24 mouse cellular contexts compared by ENCODE assay signal in the genomic region with DNA sequence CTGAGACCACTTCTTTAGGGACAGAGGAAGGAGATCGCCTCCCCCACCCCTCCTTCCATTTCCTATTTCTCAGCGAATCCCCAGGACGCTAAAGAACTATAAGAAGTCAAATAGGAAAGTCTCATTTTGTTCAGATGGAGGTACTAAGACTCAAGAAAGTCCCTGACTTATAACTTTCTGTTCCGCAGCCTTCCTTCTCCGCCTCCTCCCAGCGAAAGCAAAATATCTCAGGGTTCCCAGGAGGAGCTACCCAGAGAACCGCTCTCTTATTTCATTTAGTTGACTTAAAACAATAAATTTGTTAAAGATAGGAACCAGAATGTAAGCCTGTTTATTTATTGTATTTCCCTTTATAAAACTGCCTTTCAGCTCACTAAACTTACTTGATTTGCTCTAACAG. TPM values are rescaled to one million over a fixed set of nuclear protein-coding genes. Genes with fewer than 3 reads are reported as not detected.
DNase-seq lines count a peak whose midpoint lies in the region; ATAC-seq and TF ChIP-seq lines count a peak whose summit lies in the region.
"Had no signal": no experiment of that assay in that cellular context is flagged by ENCODE, and none has a peak within 500 bp of the region (broad histone marks: within the 10 kb centered on the region; RNA-seq: fewer than 3 reads in every experiment).

No protein-coding gene starts in this region.

- no peaks in the 10 kb centered on the region for H3K4me1 ChIP-seq in heart, embryonic 10.5 days
- no peaks in the 10 kb centered on the region for H3K4me1 ChIP-seq in heart, embryonic 12.5 days (replicated peaks)
- H3K4me1 ChIP-seq in kidney, embryonic 15.5 days, result peaks cover 9% of the 10 kb centered on the region; the same call in 1 of the 2 replicates
- H3K4me1 ChIP-seq in kidney, adult 2 months (ENCODE audit: control insufficient read depth, insufficient read depth, low read length), result no peaks in the 10 kb centered on the region
- peaks cover 5% of the 10 kb centered on the region for H3K4me1 ChIP-seq in lung, embryonic 16.5 days (replicated peaks; ENCODE audit: control insufficient read depth, insufficient read depth, low read length)
- H3K4me1 ChIP-seq: forebrain, embryonic 10.5 days; heart, embryonic 15.5 days; hindbrain, embryonic 10.5 days had no signal

- H3K27ac ChIP-seq in heart, embryonic 10.5 days, result peak overlapping the region; percentile 49; the same call in 1 of the 2 replicates
- no peak overlapping the region for H3K27ac ChIP-seq in heart, embryonic 12.5 days (ENCODE audit: poor library complexity, severe bottlenecking)
- peak overlapping the region; percentile 59 for H3K27ac ChIP-seq in kidney, embryonic 15.5 days
- H3K27ac ChIP-seq in kidney, adult 2 months (ENCODE audit: insufficient read depth, low read depth, low read length), result no peak overlapping the region
- no peak overlapping the region for H3K27ac ChIP-seq in lung, embryonic 16.5 days (ENCODE audit: low read length)
- H3K27ac ChIP-seq: embryonic facial prominence, embryonic 10.5 days; forebrain, embryonic 10.5 days; gastrocnemius, adult 2 months; heart, embryonic 15.5 days; hindbrain, embryonic 10.5 days; hindbrain, embryonic 14.5 days had no signal

- no peak overlapping the region for H3K9ac ChIP-seq in heart, embryonic 12.5 days
- H3K9ac ChIP-seq in kidney, embryonic 15.5 days, result no peak overlapping the region
- H3K9ac ChIP-seq in lung, embryonic 16.5 days (ENCODE audit: low read length), result no peak overlapping the region
- H3K9ac ChIP-seq: heart, embryonic 15.5 days; hindbrain, embryonic 14.5 days had no signal

- no peaks in the 10 kb centered on the region for H3K36me3 ChIP-seq in heart, embryonic 10.5 days
- H3K36me3 ChIP-seq in heart, embryonic 12.5 days, result no peaks in the 10 kb centered on the region
- H3K36me3 ChIP-seq in kidney, embryonic 15.5 days, result no peaks in the 10 kb centered on the region
- H3K36me3 ChIP-seq in kidney, adult 2 months (ENCODE audit: control insufficient read depth, insufficient read depth, low read length), result no peaks in the 10 kb centered on the region
- no peaks in the 10 kb centered on the region for H3K36me3 ChIP-seq in lung, embryonic 16.5 days (ENCODE audit: control insufficient read depth, insufficient read depth, low read length)
- H3K36me3 ChIP-seq: embryonic facial prominence, embryonic 10.5 days; forebrain, embryonic 10.5 days; heart, embryonic 15.5 days; hindbrain, embryonic 10.5 days had no signal

- no peak overlapping the region for H3K4me3 ChIP-seq in heart, embryonic 10.5 days
- no peak overlapping the region for H3K4me3 ChIP-seq in heart, embryonic 12.5 days
- no peak overlapping the region for H3K4me3 ChIP-seq in kidney, embryonic 15.5 days (replicated peaks)
- no peak overlapping the region for H3K4me3 ChIP-seq in kidney, adult 2 months (ENCODE audit: insufficient read depth, low read depth, low read length)
- no peak overlapping the region for H3K4me3 ChIP-seq in lung, embryonic 16.5 days (ENCODE audit: low read length)
- H3K4me3 ChIP-seq: embryonic facial prominence, embryonic 10.5 days; erythroblast, embryonic 14.5 days; forebrain, embryonic 10.5 days; gastrocnemius, adult 2 months; heart, embryonic 15.5 days; hindbrain, embryonic 10.5 days had no signal

- no peak overlapping the region for H3K4me2 ChIP-seq in heart, embryonic 12.5 days
- H3K4me2 ChIP-seq in kidney, embryonic 15.5 days, result peak overlapping the region; percentile 31
- peak overlapping the region; percentile 38 for H3K4me2 ChIP-seq in lung, embryonic 16.5 days (ENCODE audit: low read depth, low read length)
- H3K4me2 ChIP-seq: heart, embryonic 15.5 days; hindbrain, embryonic 14.5 days had no signal

- no peak for TF ChIP-seq CTCF in kidney, adult 2 months (conservative IDR thresholded peaks at IDR 0.05; ENCODE audit: insufficient read depth, insufficient read length, low read depth, low read length)

- no peaks in the 10 kb centered on the region for H3K9me3 ChIP-seq in heart, embryonic 10.5 days
- no peaks in the 10 kb centered on the region for H3K9me3 ChIP-seq in heart, embryonic 12.5 days (replicated peaks)
- no peaks in the 10 kb centered on the region for H3K9me3 ChIP-seq in kidney, embryonic 15.5 days (replicated peaks)
- H3K9me3 ChIP-seq in lung, embryonic 16.5 days (ENCODE audit: control insufficient read depth, low read length), result no peaks in the 10 kb centered on the region
- H3K9me3 ChIP-seq: embryonic facial prominence, embryonic 10.5 days; forebrain, embryonic 10.5 days; heart, embryonic 15.5 days; hindbrain, embryonic 10.5 days had no signal

- no peak for ATAC-seq in heart, embryonic 12.5 days (ENCODE audit: insufficient number of reproducible peaks, low FRiP score)
- peak; percentile 43; the same call in 1 of the 2 replicates for ATAC-seq in kidney, embryonic 15.5 days (replicated peaks; ENCODE audit: low FRiP score)
- ATAC-seq in lung, embryonic 16.5 days (ENCODE audit: low read depth), result no peak
- ATAC-seq in erythroblast, adult 5-6 weeks (replicated peaks; ENCODE audit: low FRiP score, poor library complexity, severe bottlenecking), result no peak
- ATAC-seq: activated CD4-positive, CD25-positive, alpha-beta regulatory T cell, adult 4 months; forebrain, embryonic 14.5 days; Patski had no signal

- no peaks in the 10 kb centered on the region for H3K27me3 ChIP-seq in heart, embryonic 10.5 days (ENCODE audit: insufficient read depth, poor library complexity, severe bottlenecking)
- H3K27me3 ChIP-seq in heart, embryonic 12.5 days (replicated peaks), result no peaks in the 10 kb centered on the region
- no peaks in the 10 kb centered on the region for H3K27me3 ChIP-seq in kidney, embryonic 15.5 days
- H3K27me3 ChIP-seq in kidney, adult 2 months (replicated peaks; ENCODE audit: control insufficient read depth, insufficient read depth, low read length), result no peaks in the 10 kb centered on the region
- no peaks in the 10 kb centered on the region for H3K27me3 ChIP-seq in lung, embryonic 16.5 days (ENCODE audit: control insufficient read depth, insufficient read depth, low read depth, low read length)
- H3K27me3 ChIP-seq: heart, embryonic 15.5 days; Patski had no signal

- TF ChIP-seq POLR2A in kidney, adult 2 months (IDR thresholded peaks at IDR 0.05; ENCODE audit: low read depth, low read length), result no peak

- DNase-seq in heart, embryonic 10.5 days (ENCODE audit: low spot score), result no peak
- no peak for DNase-seq in kidney, adult 2 months
- no peak for DNase-seq in lung, postnatal 14 days
- DNase-seq: adrenal gland, postnatal 14 days; cerebellum, adult 11-12 months; cerebellum, adult 9-10 months; cerebellum, postnatal 25 days; gastrocnemius, adult 2 months; gastrocnemius, postnatal 25 days; heart, postnatal 14 days had no signal

- 82% methylated on average over 7 of the region's 7 CpGs for WGBS in heart, embryonic 10.5 days
- 62% methylated on average over 7 of the region's 7 CpGs for WGBS in heart, embryonic 12.5 days
- 28% methylated on average over 7 of the region's 7 CpGs for WGBS in kidney, embryonic 15.5 days
- 33% methylated on average over 7 of the region's 7 CpGs for WGBS in kidney, adult 2 months
- WGBS in lung, embryonic 16.5 days, result 37% methylated on average over 7 of the region's 7 CpGs

RNA-seq across cellular contexts. Expression of a gene that starts 41.4 kb away (rescaled TPM):
- polyA plus RNA-seq in heart, embryonic 10.5 days (2016; fragmentation: Nextera tagmentation; extraction: Ambion mirVana), result 0.06 and 0.10 TPM in 2 replicates
- polyA plus RNA-seq in heart, embryonic 12.5 days (2016; fragmentation: Nextera tagmentation; extraction: Ambion mirVana), result 0.13 TPM in 2 replicates
- polyA plus RNA-seq in kidney, embryonic 15.5 days (2015; fragmentation: Nextera tagmentation; extraction: Ambion mirVana), result 0.09 and 0.10 TPM in 2 replicates
- polyA plus RNA-seq in kidney, adult 2 months (2012; rRNA removed), result 0.01 and 0.02 TPM in 2 replicates
- polyA plus RNA-seq in lung, embryonic 16.5 days (2015; fragmentation: Nextera tagmentation; extraction: Ambion mirVana), result 0.06 and 0.21 TPM in 2 replicates
- total RNA-seq in erythroblast, adult 5-6 weeks (2015; ENCODE audit: low replicate concordance), result not detected in 2 replicates
- 0.14 and 0.17 TPM in 2 replicates for total RNA-seq in erythroblast, adult 5-6 weeks (2017; ENCODE audit: low replicate concordance)
- total RNA-seq: gastrocnemius, postnatal 25 days; MEL had no signal
- polyA plus RNA-seq: activated CD4-positive, CD25-positive, alpha-beta regulatory T cell, adult 4 months; erythroblast, embryonic 14.5 days; forebrain, embryonic 10.5 days had no signal

Comparison
In these comparisons a context has a peak if more than half of its experiments do, and no peak if none do; other contexts are left out.
1. H3K27ac ChIP-seq: peak in heart, embryonic 10.5 days (single experiment) and kidney, embryonic 15.5 days (single experiment); none in heart, embryonic 12.5 days (single experiment), kidney, adult 2 months (single experiment) and lung, embryonic 16.5 days (single experiment).